Mouse (Mus musculus): ENCODE data around the gene Sass6. TPM values are rescaled to one million over a fixed set of nuclear protein-coding genes. Genes with fewer than 3 reads are reported as not detected.

Gene Sass6
- polyA plus RNA-seq, 1 experiment from 2014 or later, result 17.3 TPM

GRCm38 (mm10) chr3:116582201-116582600, 12.6 kb upstream of the Sass6 start:
- ATAC-seq (ENCODE audit: low read depth), result no peak

DNA sequence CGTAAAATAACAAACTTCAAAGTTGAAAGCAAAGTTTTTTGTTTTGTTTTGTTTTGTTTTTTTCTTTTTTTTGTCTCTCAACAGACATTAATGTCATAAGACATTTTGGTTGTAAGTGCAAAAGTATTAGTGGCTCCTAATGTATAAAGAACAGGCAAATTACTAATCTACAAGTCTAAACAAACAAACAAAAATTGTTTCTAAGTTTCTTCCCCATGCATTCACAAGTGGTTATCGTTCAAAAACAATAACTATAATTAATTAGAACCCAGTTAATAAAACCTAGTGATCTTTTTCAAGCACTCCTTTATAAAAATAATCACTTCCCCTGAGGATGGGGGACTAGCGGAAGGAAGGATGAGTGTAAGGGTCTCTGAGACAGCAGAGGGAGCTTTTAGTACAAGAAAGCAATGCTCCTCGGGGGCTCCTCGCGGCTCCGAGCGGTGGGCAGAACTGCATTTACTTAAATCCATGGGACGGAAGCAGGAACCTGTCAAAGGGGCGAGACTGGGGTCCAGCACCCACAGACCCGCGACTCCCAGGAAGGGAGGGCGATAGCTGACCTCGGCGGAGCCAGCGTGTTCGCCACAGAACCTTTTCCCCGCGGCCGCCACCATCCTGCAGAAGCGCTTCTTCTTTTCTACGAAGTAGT, 580 bp upstream of the Sass6 start:
- H3K36me3 ChIP-seq (ENCODE audit: control insufficient read depth, insufficient read depth), result peaks cover 8% of the 10 kb centered on the region; the same call in 1 of the 2 replicates
- H3K4me3 ChIP-seq (ENCODE audit: low read depth, low read length), result peak overlapping the region; percentile 95
- 2% methylated on average over 22 of the region's 22 CpGs for whole genome bisulfite sequencing (ENCODE audit: insufficient replicate concordance)
- peak; percentile 33 for ATAC-seq (ENCODE audit: low read depth)
- peak overlapping the region; percentile 93 for H3K9ac ChIP-seq (ENCODE audit: low read depth, low read length)
- H3K4me2 ChIP-seq (ENCODE audit: low read depth, low read length), result peak overlapping the region; percentile 75
- no peaks in the 10 kb centered on the region for H3K27me3 ChIP-seq (ENCODE audit: control insufficient read depth, insufficient read depth, low read depth, low read length)
- peaks cover 13% of the 10 kb centered on the region for H3K4me1 ChIP-seq (ENCODE audit: control insufficient read depth, low read depth, low read length)
- no peaks in the 10 kb centered on the region for H3K9me3 ChIP-seq (replicated peaks; ENCODE audit: control insufficient read depth, low read length)
- H3K27ac ChIP-seq (ENCODE audit: low read length), result peak overlapping the region; percentile 58

More at GRCm38 (mm10) chr3:116582201-116582600, 12.6 kb upstream of the Sass6 start:
- Histone ChIP-seq H3K4me1 (ENCODE audit: control insufficient read depth, low read depth, low read length) (no peaks in the 10 kb centered on the region), H3K4me2 (ENCODE audit: low read depth, low read length) (no peak overlapping the region), H3K9me3 (replicated peaks; ENCODE audit: control insufficient read depth, low read length) (no peaks in the 10 kb centered on the region), H3K9ac (ENCODE audit: low read depth, low read length) (no peak overlapping the region), H3K4me3 (ENCODE audit: low read depth, low read length) (no peak overlapping the region), H3K36me3 (ENCODE audit: control insufficient read depth, insufficient read depth) (peaks cover 28% of the 10 kb centered on the region), H3K27me3 (ENCODE audit: control insufficient read depth, insufficient read depth, low read depth, low read length) (no peaks in the 10 kb centered on the region), H3K27ac (ENCODE audit: low read length) (no peak overlapping the region)
- 84% methylated on average over 9 of the region's 9 CpGs for WGBS (ENCODE audit: insufficient replicate concordance)

DNA sequence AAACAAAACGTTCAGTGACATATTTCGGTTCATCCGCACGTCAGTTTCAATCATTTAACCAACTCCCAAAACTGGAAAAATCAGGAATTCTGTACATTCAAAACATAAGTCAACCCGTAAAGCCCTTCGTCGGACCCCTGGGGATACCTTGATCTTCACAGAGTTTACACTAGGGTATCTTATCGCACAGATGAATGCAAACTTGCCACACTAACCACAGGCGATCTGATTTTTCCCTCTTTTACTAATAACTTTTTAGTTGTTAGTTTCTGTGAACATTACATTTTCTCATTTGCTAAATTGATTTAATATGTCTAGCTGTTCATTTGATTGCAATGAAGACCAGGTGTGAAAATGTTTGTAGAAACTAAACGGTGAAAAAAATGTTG, 815 bp downstream of the Sass6 start:
- 6% methylated on average over 10 of the region's 10 CpGs for WGBS (ENCODE audit: insufficient replicate concordance)
- Histone ChIP-seq H3K4me1 (ENCODE audit: control insufficient read depth, low read depth, low read length) (peaks cover 13% of the 10 kb centered on the region), H3K36me3 (ENCODE audit: control insufficient read depth, insufficient read depth) (peaks cover 4% of the 10 kb centered on the region; the same call in 1 of the 2 replicates), H3K9me3 (replicated peaks; ENCODE audit: control insufficient read depth, low read length) (no peaks in the 10 kb centered on the region), H3K9ac (ENCODE audit: low read depth, low read length) (peak overlapping the region; percentile 93), H3K4me2 (ENCODE audit: low read depth, low read length) (peak overlapping the region; percentile 65), H3K4me3 (ENCODE audit: low read depth, low read length) (peak overlapping the region; percentile 95), H3K27me3 (ENCODE audit: control insufficient read depth, insufficient read depth, low read depth, low read length) (no peaks in the 10 kb centered on the region), H3K27ac (ENCODE audit: low read length) (peak overlapping the region; percentile 89)
- no peak for ATAC-seq (ENCODE audit: low read depth)

DNA sequence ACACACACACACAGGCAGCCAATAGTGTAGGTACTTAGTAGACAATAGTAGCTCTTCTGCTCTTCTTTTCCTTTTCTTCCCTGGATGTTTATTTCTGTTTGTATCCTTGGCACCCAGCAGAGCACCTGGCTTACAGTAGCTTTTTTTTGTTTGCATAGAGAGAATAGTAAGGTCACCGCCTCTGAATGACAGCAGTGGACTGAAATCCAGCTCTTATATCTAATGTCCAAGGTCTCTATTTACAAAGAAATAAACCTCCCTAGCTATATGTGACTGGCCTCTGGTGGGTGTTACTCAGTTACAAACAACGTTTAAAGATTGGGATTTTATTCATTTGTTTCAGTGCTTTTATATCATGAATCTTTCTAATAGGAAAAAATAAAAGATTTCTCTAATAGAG, 4.9 kb downstream of the Sass6 start:
- 75% methylated on average over 2 of the region's 2 CpGs for WGBS (ENCODE audit: insufficient replicate concordance)
- Histone ChIP-seq H3K9me3 (replicated peaks; ENCODE audit: control insufficient read depth, low read length) (no peaks in the 10 kb centered on the region), H3K27me3 (ENCODE audit: control insufficient read depth, insufficient read depth, low read depth, low read length) (no peaks in the 10 kb centered on the region), H3K9ac (ENCODE audit: low read depth, low read length) (no peak overlapping the region), H3K4me1 (ENCODE audit: control insufficient read depth, low read depth, low read length) (peaks cover 11% of the 10 kb centered on the region), H3K36me3 (ENCODE audit: control insufficient read depth, insufficient read depth) (peaks cover 5% of the 10 kb centered on the region; the same call in 1 of the 2 replicates), H3K4me3 (ENCODE audit: low read depth, low read length) (no peak overlapping the region), H3K4me2 (ENCODE audit: low read depth, low read length) (no peak overlapping the region), H3K27ac (ENCODE audit: low read length) (no peak overlapping the region)
- no peak; the same call in 1 of the 2 replicates for ATAC-seq (ENCODE audit: low read depth)

DNA sequence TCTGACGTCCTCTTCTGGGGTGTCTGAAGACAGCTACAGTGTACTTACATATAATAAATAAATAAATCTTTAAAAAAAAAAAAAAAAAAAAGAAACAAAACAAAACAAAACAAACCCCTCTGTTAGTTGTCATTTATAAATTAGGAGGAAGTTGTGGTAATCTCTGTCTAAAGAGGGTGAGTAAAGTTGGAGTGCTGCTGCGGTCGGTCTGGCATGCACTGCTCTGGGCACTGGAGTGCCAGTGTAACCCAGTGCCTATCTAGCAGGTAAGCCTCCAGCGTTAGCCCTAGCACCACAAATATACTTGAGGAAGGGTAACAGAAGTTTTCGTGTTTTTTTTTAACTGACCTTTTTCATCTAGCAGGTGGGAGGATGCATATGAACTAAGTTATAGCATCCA, 6.2 kb downstream of the Sass6 start:
- Histone ChIP-seq H3K4me3 (ENCODE audit: low read depth, low read length) (no peak overlapping the region), H3K9me3 (replicated peaks; ENCODE audit: control insufficient read depth, low read length) (no peaks in the 10 kb centered on the region), H3K36me3 (ENCODE audit: control insufficient read depth, insufficient read depth) (peaks cover 5% of the 10 kb centered on the region; the same call in 1 of the 2 replicates), H3K27ac (ENCODE audit: low read length) (no peak overlapping the region), H3K27me3 (ENCODE audit: control insufficient read depth, insufficient read depth, low read depth, low read length) (no peaks in the 10 kb centered on the region), H3K4me2 (ENCODE audit: low read depth, low read length) (no peak overlapping the region), H3K4me1 (ENCODE audit: control insufficient read depth, low read depth, low read length) (peaks cover 9% of the 10 kb centered on the region), H3K9ac (ENCODE audit: low read depth, low read length) (no peak overlapping the region)
- ATAC-seq (ENCODE audit: low read depth), result no peak
- WGBS (ENCODE audit: insufficient replicate concordance), result 54% methylated on average over 5 of the region's 5 CpGs

DNA sequence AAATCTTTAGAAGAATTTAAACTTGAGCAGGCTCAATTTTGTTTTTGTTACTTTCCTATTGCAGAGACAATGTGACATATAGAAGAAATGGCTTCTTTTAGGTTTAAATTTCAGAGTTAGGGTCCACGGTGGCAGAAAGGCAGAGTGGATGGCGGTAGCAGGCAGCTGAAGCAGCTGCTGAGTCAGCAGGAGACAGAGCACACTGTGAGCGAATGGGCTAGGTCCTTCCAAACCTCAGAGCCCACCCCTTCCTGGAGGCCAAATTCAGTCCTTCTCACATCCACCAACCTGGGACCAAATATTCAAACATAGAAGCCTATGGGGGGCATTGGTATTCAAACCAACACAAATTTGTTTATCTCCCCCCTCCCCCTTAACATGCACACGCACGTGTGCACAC, 7.0 kb downstream of the Sass6 start:
- H3K27me3 ChIP-seq (ENCODE audit: control insufficient read depth, insufficient read depth, low read depth, low read length), result no peaks in the 10 kb centered on the region
- no peak for ATAC-seq (ENCODE audit: low read depth)
- H3K9ac ChIP-seq (ENCODE audit: low read depth, low read length), result no peak overlapping the region
- H3K36me3 ChIP-seq (ENCODE audit: control insufficient read depth, insufficient read depth), result peaks cover 7% of the 10 kb centered on the region; the same call in 1 of the 2 replicates
- peaks cover 4% of the 10 kb centered on the region for H3K4me1 ChIP-seq (ENCODE audit: control insufficient read depth, low read depth, low read length)
- no peak overlapping the region for H3K4me2 ChIP-seq (ENCODE audit: low read depth, low read length)
- H3K4me3 ChIP-seq (ENCODE audit: low read depth, low read length), result no peak overlapping the region
- WGBS (ENCODE audit: insufficient replicate concordance), result 86% methylated on average over 5 of the region's 5 CpGs
- H3K27ac ChIP-seq (ENCODE audit: low read length), result no peak overlapping the region
- H3K9me3 ChIP-seq (replicated peaks; ENCODE audit: control insufficient read depth, low read length), result no peaks in the 10 kb centered on the region

DNA sequence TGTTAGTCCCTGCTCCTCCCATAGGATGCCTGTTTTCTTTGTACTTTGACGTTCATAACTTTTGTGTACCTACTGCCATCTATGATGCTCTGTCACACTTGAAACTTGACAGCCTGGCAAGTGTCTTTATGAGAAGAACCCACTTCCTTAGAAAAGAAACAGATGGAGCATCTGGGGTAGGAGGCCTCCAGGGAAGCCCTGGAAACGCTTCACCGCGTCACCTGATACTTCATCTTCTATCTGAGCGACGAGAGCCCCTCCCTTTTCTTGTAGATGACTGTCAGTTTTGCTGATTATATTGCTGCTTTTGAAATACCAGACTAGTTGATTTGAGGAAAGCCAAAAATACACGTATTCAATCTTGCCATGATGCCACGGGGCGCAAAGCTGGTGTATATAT, 9.8 kb downstream of the Sass6 start:
- Histone ChIP-seq H3K4me2 (ENCODE audit: low read depth, low read length) (no peak overlapping the region), H3K9ac (ENCODE audit: low read depth, low read length) (no peak overlapping the region), H3K27me3 (ENCODE audit: control insufficient read depth, insufficient read depth, low read depth, low read length) (no peaks in the 10 kb centered on the region), H3K4me3 (ENCODE audit: low read depth, low read length) (no peak overlapping the region), H3K27ac (ENCODE audit: low read length) (no peak overlapping the region), H3K9me3 (replicated peaks; ENCODE audit: control insufficient read depth, low read length) (no peaks in the 10 kb centered on the region), H3K4me1 (ENCODE audit: control insufficient read depth, low read depth, low read length) (no peaks in the 10 kb centered on the region), H3K36me3 (ENCODE audit: control insufficient read depth, insufficient read depth) (peaks cover 22% of the 10 kb centered on the region)
- WGBS (ENCODE audit: insufficient replicate concordance), result 79% methylated on average over 9 of the region's 9 CpGs
- no peak for ATAC-seq (ENCODE audit: low read depth)

GRCm38 (mm10) chr3:116614295-116614892, 19.6 kb downstream of the Sass6 start, which contains the start of gene Trmt13:
Trmt13 (minus strand) TSS chr3:116614587.
- H3K4me3 ChIP-seq (ENCODE audit: low read depth, low read length), result no peak within 1 kb of the TSS
- no peak within 1 kb of the TSS for H3K9ac ChIP-seq (ENCODE audit: low read depth, low read length)
- no peak within 1 kb of the TSS for H3K4me2 ChIP-seq (ENCODE audit: low read depth, low read length)
- peaks cover 4% of the 10 kb centered on the region for H3K4me1 ChIP-seq (ENCODE audit: control insufficient read depth, low read depth, low read length)
- peak within 1 kb of the TSS; percentile 49; the same call in 1 of the 2 replicates for H3K27ac ChIP-seq (ENCODE audit: low read length)
- no peaks in the 10 kb centered on the region for H3K9me3 ChIP-seq (replicated peaks; ENCODE audit: control insufficient read depth, low read length)
- no peaks in the 10 kb centered on the region for H3K27me3 ChIP-seq (ENCODE audit: control insufficient read depth, insufficient read depth, low read depth, low read length)
- peaks cover 40% of the 10 kb centered on the region for H3K36me3 ChIP-seq (ENCODE audit: control insufficient read depth, insufficient read depth)
- 71% methylated on average over 10 of the region's 10 CpGs for WGBS (ENCODE audit: insufficient replicate concordance)
- ATAC-seq (ENCODE audit: low read depth), result peak; percentile 84
